Mouse (Mus musculus) cortical plate, adult 2 months (tissue): Measurements from ENCODE around the gene Itpr1.

Source experiments
- CTCF ChIP-seq: fragments of 200-500 bp; IDR thresholded peaks from 2 replicates; pipeline ENCODE4 v1.5.1; 2011; ENCODE audit warnings: mild to moderate bottlenecking, control low read depth, low read length; ENCODE audit not compliant: insufficient read depth; ENCODE audit errors: extremely low read depth
- POLR2A ChIP-seq: fragments of 200-500 bp; IDR thresholded peaks from 2 replicates; pipeline ENCODE4 v1.6.1; 2011; ENCODE audit warnings: mild to moderate bottlenecking, low read length, control low read depth; ENCODE audit not compliant: insufficient read depth; ENCODE audit errors: extremely low read depth

- TF ChIP-seq CTCF (no peak), POLR2A (no peak)
These were observed 20.3 kb upstream of the Itpr1 start for GRCm38 (mm10) chr6:108192632-108193031.
